Mouse (Mus musculus) cerebellum, adult (tissue): ENCODE measurements at regions not wholly inside any gene's neighbourhood (a gene's known extent, or its start where the extent isn't known, plus 50 kb on each side); places are given as distances from the start of the nearest gene placed in this dataset.

Source experiments
- ATAC-seq: cut with Nextera tagmentation; 2 replicates; pipeline ENCODE4 v1.9.2; 2017; ENCODE audit warnings: mild to moderate bottlenecking, moderate library complexity, mixed read lengths; ENCODE audit not compliant: insufficient number of reproducible peaks, low FRiP score, low TSS enrichment

DNA sequence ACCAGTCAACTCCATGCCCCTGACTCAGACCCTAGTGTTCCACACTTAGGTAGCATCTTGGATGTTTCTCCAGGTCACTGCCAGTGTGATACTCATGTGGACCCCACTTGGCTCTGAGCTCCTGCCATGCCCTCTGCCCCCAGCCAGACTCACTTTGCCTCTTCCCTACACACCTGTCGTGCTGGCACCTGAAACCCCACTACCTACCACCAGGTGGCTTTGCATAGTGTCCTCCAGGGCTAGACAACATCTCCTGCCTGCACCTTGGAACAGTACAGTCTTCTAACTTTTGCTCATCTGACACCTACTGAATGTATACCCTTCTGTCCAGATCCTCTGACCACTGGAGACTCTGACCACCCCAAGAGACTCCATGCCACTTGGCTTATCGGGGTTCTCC is 80.6 kb downstream of the Fam53a start:
- ATAC-seq = no peak

DNA sequence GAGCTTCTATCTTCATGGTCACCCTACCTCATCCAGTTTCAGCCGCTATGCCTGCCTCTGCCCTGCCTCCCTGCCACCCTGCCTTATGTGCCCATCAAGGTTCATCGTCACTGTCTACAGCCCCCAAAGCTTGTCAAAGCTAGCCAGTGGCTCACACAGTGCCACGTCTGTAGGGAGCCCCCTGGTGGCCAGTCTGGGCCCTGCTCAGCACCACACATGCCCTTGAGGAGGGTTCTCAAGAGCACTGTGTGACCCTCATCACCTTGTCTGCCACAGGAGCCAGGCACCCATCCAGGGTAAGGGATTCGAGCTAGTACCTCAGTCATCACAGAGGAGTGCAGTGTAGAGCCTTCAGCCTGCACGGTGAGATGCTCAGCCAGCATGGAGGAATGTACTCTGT is 86.1 kb downstream of the Fam53a start:
- ATAC-seq = no peak

- no peak for ATAC-seq
These were observed 86.8 kb downstream of the Fam53a start for GRCm38 (mm10) chr5:33542643-33543042.

- ATAC-seq = 0 out of 2 replicates have a peak, but pooled peaks have one; percentile 36
These were observed 87.4 kb downstream of the Fam53a start for GRCm38 (mm10) chr5:33542000-33542554.

DNA sequence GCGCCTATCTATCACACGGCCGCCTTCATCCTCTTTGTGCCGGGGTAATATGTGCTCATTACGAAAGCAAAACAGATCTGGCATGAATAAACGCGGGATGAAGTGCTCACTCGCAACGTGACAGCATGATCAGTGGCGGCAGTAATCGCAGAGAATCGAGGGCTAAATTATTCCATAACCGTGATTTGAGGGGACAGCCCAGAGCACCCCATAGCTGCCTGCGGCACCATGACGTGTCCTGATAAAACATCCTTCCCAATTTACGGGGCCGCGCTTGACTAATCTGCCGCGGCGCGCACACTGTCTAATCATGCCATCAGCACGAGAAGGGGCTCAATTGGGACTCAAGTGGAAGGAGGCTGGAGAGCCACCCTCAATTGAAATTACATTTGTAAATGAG is 89.2 kb downstream of the Fam53a start:
- no peak for ATAC-seq

DNA sequence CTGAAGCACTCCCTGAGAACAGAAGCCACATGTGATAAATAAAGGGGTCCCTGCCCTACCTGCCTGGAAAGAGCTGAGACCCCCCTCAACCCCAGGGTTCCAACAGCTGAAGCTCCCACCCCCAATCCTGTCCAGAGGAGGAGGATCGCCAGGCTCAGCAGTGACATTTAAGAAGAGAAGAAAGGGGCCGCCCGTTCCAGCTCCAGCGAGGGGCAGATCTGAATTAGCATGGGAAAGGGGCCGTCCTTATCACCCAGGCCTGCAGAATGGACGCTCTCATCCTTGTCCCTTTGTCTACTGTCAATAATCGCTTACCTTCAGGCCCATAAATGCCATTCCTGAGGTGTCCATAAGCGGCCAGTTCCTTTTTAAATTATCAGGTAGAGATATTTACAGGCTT is 92.0 kb downstream of the Fam53a start:
- ATAC-seq = no peak

DNA sequence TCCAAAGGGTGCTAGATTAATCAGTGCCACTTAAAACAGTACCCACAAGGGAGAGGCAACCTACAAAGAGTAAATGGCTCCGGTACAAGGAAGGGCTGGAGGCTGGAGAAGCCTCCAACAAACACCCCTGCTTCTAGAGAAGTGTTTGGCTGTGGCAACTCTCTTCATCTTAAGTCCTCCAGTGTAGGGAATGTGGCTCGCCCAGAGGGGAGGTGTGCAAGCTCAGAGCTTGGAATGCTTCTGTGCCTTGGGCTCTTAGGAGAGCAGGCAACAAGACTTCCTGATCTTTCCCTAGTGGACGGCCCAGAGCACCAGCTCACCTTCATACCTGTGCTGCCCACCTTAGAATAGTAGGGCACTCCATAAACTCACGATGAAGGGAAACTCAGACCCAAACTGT is 92.4 kb downstream of the Fam53a start:
- ATAC-seq = no peak

DNA sequence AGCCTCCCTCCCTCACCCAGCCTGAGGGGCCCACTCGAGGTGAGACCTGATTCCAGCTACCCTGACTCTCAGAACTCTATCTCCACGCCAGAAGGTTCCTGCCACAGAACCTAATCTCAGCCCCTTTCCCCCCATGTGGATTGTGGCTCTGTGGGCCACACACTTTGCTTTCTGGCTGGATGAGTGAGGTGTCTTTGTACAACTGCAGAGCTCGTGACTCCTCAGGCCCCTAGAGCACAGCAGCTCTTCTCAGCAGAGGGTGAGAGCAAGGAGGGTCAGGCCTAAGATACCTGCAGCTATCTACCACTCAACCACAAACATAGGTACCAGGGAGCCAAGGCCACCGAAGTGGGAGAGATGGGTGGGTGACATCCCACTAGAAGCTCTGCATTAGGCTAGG is 93.2 kb downstream of the Fam53a start:
- no peak for ATAC-seq

GRCm38 (mm10) chr5:33535145-33536010 is 94.1 kb downstream of the Fam53a start:
- no peak for ATAC-seq

GRCm38 (mm10) chr5:33534345-33534744 is 95.1 kb downstream of the Fam53a start:
- no peak for ATAC-seq

DNA sequence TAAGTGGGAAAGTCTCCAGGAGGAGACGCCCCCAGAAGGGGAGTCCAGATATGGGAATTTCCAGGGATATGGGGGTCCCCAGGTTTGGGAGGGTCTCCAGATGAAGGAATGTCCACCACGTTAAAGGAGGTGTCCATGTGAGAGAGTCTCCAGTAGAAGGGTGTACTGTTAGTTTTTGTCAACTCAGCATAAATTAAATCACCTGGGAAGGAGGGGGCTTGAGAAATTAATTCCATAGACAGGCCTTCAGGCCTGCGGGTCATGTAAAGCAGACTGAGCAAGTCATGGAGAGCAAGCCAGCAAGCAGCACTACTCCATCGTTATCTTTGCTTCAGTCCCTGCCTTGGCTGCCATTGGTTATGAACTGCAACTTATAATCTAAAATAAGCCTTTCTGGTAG is 96.2 kb downstream of the Fam53a start:
- ATAC-seq = no peak

DNA sequence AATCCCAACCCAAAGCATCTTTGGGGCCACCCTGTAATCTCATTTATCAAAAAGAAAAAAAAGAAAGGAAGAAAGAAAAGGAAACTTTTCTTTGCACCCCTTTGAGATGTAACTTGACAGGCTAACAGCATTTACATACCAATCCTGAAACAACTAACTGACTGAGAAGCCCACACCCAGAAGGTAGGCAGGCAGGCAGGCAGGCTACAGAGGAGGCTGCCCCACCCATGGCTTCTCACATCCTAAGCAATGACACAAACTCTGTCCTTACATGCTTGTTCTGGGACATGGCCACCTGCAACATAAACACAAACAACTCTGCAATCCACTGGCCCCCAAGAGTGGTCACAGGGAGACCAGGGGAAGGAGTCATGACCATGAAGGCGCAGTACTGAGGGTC is 97.5 kb upstream of the Nkx1-1 start:
- ATAC-seq = no peak

DNA sequence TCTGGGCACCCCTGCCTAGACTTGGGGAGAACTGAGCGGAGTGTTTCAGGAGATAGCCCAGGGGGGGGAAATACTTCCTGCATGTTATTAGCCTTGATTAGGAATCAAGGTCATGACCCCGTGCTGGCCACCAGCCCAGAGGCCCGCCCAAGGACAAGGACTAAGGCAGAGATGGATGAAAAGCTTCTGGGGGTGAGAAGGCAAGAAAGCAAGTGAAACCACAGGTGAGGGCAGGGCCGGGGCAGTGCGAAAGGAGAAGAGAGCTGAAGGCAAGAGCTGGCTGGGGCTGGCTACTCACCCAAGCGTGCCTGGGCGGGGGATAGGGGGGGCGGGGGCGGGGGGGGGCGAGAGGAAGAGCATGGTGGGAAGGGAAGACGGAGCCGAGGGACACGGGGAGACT is 96.0 kb upstream of the Nkx1-1 start:
- no peak for ATAC-seq

DNA sequence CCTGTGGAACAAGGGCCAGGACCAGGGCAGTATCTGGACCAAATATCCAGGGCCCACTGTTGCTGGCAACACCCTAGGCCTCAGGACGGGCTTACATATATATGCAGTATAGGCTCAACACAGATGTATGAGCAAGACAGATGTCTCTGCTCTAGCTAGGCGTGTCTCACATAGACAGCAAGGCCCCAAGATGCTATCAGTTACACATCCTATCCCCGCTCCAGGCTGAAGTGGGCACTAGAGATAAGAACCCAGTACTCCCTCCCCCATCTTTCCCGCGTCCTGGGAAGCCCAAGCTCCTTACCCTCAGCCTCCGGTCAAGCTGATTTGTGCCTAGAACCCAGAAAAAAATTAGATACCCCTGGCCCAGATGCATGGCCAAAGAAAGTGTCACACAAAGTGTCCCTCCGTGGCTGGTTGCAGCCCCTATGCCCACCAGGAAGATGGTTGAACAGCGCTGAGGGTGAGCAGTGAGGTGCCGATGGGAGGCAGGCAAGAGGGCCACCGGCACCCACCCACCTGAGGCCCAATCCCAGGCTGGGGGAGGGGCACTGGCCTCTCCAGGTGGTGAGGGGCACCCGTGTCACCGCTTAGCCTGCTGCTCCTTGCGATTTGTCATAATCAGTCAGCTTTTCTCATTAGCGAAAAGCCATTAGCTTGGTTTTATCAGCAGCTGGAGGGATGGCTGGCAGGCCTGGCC is 95.3 kb upstream of the Nkx1-1 start:
- no peak for ATAC-seq

DNA sequence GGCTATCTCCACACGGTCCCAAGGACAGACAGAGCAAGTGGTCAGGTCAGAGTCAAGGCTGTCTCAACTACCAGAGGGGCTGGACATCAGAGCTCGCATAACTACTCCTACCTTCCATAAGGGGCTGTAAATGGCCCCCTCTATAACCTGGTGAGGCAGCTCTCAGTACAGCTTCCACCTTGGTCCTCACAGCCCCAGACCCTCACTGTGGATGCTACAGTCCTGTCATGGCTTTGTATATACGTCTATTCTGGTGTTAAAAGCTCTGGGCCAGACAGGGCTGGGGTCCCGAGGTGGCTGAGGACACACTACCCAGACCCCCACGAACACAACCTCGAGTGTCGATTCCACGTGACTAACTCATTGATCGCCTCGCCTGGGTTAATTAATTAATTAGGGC is 94.0 kb upstream of the Nkx1-1 start:
- no peak for ATAC-seq

DNA sequence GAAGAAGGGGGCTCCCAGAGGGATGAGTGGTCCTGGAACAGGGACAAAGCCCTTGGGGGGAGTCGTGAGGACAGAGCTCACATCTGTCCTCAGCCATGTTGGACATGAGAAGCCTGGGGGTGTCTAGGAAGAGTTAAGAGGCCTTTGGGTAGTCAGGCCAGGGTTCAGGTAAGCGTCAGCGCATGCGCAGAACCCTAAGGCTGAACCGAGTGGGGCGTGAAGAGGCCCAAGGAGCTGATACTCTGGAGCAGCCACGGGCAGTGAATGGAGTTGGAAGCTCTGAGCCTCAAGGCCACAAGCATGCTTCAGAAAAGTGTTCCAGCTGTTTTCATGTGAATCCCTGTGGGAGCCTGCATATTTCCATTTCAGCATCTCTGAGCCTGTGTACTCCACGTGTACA is 93.5 kb upstream of the Nkx1-1 start:
- no peak for ATAC-seq

DNA sequence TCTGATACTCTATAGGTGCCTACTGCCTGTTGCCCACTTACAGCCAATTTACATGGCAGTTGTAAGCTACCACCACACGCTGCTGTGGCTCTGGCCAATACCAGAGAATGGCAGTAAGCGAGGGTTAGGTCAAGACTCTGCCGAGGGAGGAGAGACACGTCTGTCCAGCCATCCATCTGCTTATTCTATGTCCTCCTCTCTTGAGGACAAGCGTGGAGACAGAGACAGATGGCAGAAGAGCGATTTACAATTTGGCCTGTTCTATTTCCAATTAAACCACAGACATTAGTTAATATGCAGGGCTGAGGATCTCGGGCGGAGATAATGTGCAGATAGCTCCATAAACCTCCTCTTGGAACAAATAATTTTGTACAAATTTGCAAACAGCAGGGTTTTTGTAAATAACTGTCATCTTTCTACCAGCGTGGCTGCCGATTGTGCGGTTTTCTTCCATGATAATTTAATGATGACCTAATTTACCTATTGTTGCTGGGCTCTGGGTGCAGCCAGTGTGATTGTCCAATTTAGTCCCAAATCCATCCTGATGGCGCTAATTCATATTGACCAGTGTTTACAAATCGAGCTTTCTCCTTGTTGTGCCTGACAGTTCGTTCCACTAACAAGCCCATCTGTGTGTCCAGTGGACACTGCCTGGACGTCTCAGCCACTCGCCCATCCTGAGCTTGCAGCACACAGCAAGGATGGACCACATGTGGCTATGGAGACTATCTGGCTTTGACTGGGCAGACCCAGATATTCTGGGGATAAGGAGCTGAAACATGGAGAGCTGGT is 88.4 kb upstream of the Nkx1-1 start:
- no peak for ATAC-seq

DNA sequence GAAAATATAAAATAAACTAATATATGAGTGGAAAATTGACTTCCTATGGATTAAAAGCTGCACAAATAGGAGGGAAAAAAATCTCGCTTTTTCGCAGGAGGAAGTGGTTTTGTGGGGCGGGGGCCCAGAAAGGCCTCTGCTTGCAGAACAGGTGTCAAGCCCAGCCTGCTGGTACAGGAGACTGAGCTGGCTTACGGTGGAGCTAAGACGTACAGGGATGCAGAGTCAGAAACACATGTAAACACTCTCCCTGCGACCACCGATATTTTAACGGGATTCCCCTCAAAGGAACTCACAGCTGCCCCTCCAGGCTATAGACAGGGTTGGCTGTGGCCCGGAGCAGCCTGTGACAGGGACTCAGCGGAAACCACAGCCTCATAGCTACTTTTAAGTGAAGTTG is 87.1 kb upstream of the Nkx1-1 start:
- no peak for ATAC-seq

- no peak for ATAC-seq
These were observed 85.6 kb upstream of the Nkx1-1 start for GRCm38 (mm10) chr5:33519394-33519793.

GRCm38 (mm10) chr5:33518860-33519259 is 85.1 kb upstream of the Nkx1-1 start:
- no peak for ATAC-seq

DNA sequence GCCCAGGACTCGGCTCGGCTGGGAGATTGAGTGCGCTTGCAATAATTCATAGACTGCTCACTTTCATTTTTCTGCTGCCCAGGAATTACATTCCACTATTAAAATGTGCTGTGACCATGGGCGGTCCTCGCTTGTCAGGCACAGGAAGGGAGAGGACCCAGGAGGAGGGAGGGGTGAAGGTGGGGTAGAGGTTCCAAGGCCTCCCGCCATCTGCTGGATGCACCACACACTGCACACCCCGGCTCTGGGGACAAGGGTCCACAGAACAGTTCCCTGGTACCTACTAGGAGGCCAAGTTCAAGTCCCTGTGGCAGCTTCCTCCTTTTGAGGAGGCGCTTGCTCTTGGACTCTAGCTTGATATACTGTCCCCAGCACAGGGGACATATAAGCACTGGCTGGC is 83.8 kb upstream of the Nkx1-1 start:
- ATAC-seq = no peak
